Mouse (Mus musculus): Measurements from ENCODE around the gene Ntn5.
A peak's percentile ranks its signal among the peaks of the same experiment; 100 is the strongest.
"Not testable (repeated sequence)": the region's sequence is repeated elsewhere in the genome, so short reads cannot be mapped to it uniquely, and the experiment has no call there.

The Ntn5 gene

GRCm38 (mm10) chr7:45654424-45655047 is 29.3 kb upstream of the Ntn5 start:
- peak; percentile 32 for DNase-seq (ENCODE audit: low read depth, low spot score)

- DNase-seq (ENCODE audit: low read depth, low spot score): no peak
Measured at GRCm38 (mm10) chr7:45660746-45661478, 22.9 kb upstream of the Ntn5 start.

GRCm38 (mm10) chr7:45661702-45662101 is 22.1 kb upstream of the Ntn5 start:
- not testable (repeated sequence) for DNase-seq (ENCODE audit: low read depth, low spot score)

- no peak for DNase-seq (ENCODE audit: low read depth, low spot score)
Measured at GRCm38 (mm10) chr7:45665303-45666138, 18.3 kb upstream of the Ntn5 start.

GRCm38 (mm10) chr7:45666161-45666560 is 17.7 kb upstream of the Ntn5 start, which contains the start of gene Fut2:
Gene Fut2, minus strand, starts transcription at chr7:45666394.
- no peak for DNase-seq (ENCODE audit: low read depth, low spot score)

- DNase-seq (ENCODE audit: low read depth, low spot score): no peak
Measured at GRCm38 (mm10) chr7:45667761-45668160, 16.1 kb upstream of the Ntn5 start.

GRCm38 (mm10) chr7:45668921-45669320 is 14.9 kb upstream of the Ntn5 start:
- peak; percentile 46 for DNase-seq (ENCODE audit: low read depth, low spot score)

GRCm38 (mm10) chr7:45677627-45678295 is 6.1 kb upstream of the Ntn5 start:
- DNase-seq (ENCODE audit: low read depth, low spot score): no peak

GRCm38 (mm10) chr7:45678513-45678912 is 5.3 kb upstream of the Ntn5 start:
- no peak for DNase-seq (ENCODE audit: low read depth, low spot score)

- no peak for DNase-seq (ENCODE audit: low read depth, low spot score)
Measured at GRCm38 (mm10) chr7:45679966-45680621, 3.7 kb upstream of the Ntn5 start.

GRCm38 (mm10) chr7:45681046-45681736 is 2.6 kb upstream of the Ntn5 start:
- DNase-seq (ENCODE audit: low read depth, low spot score): peak; percentile 63

- DNase-seq (ENCODE audit: low read depth, low spot score): peak; percentile 94
Measured at GRCm38 (mm10) chr7:45682144-45683126, 1.4 kb upstream of the Ntn5 start.

GRCm38 (mm10) chr7:45685811-45686210 is 2.0 kb downstream of the Ntn5 start:
- DNase-seq (ENCODE audit: low read depth, low spot score): no peak

GRCm38 (mm10) chr7:45686841-45687240 is 3.0 kb downstream of the Ntn5 start:
- DNase-seq (ENCODE audit: low read depth, low spot score): peak; percentile 53

- DNase-seq (ENCODE audit: low read depth, low spot score): peak; percentile 1
Measured at GRCm38 (mm10) chr7:45689099-45689498, 5.3 kb downstream of the Ntn5 start.

GRCm38 (mm10) chr7:45689800-45690199 is 6.0 kb downstream of the Ntn5 start:
- no peak for DNase-seq (ENCODE audit: low read depth, low spot score)

GRCm38 (mm10) chr7:45692364-45692763 is 8.5 kb downstream of the Ntn5 start:
- DNase-seq (ENCODE audit: low read depth, low spot score): no peak

- DNase-seq (ENCODE audit: low read depth, low spot score): peak; percentile 3
Measured at GRCm38 (mm10) chr7:45693921-45694591, 10.2 kb downstream of the Ntn5 start, which contains the start of gene Sec1. Gene Sec1, minus strand, starts transcription at chr7:45694402.

GRCm38 (mm10) chr7:45695098-45695497 is 11.3 kb downstream of the Ntn5 start:
- peak; percentile 45 for DNase-seq (ENCODE audit: low read depth, low spot score)

Measured in CD4-positive, CD25-positive, alpha-beta regulatory T cell, adult 2 months (primary cell).